Mouse (Mus musculus) adrenal gland, adult 8-10 months (tissue): ENCODE measurements at regions not wholly inside any gene's neighbourhood (a gene's known extent, or its start where the extent isn't known, plus 50 kb on each side); places are given as distances from the start of the nearest gene placed in this dataset.

Source experiments
- DNase-seq: peaks from one replicate; pipeline ENCODE4 v3.0.0; 2022

DNA sequence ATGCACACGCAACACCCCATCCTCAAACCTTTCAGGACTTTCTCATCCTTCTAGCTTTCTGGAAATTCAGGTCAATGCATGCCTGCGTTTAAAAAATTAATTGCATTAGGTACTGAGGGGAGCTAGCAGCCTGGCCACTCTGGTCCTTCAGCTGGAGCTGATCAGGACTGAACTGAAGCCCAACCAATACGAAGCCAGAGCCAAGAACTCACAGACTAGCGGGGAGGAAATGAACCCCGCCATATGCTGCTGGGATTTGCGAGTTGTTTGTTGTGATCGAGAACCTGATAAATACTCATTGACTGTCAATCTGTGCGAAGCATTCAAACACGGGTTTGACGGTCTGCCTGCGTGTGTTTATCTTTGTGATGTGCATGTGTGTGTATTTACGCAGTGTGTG is 177.2 kb upstream of the Rora start:
- DNase-seq: no peak

DNA sequence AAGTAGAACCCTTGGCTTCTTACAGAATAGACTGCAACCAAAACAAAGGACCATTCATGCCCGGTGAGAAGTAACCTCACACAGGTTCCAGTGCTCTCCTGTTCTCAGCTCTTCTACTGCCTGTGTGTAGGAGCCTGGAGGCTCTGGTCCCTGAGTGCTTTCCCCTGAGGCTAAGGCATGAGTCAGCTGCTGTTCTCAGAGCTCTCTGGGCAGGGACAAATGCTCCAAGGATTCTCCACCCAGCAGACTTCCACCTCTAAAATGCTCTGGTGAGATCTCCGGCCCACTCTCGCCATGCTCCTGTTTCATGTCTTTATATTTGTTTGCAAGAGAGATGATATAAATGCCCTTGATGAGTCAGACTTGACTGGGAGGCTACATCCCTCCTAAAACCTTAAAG is 176.1 kb upstream of the Rora start:
- peak; percentile 4 for DNase-seq

DNA sequence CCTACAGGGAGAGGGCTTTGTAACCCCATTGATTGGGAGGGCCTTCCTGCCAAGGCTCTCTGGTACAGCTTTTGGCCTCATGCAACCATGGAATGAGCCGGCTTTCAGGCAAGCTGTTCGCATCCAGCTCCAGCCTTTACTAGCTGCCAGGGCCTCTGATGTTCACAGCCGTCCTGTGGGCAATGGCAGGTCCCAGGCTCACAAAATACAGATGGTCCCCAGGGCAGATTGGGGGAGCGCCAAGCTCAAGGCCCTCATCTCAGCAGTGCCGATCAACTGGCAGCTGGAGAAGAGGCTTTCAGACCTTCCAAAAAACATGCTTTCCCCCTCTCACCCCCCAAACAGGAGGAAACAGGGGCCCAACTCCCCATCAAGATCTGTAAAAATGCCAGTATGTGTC is 166.9 kb upstream of the Rora start:
- no peak for DNase-seq

DNA sequence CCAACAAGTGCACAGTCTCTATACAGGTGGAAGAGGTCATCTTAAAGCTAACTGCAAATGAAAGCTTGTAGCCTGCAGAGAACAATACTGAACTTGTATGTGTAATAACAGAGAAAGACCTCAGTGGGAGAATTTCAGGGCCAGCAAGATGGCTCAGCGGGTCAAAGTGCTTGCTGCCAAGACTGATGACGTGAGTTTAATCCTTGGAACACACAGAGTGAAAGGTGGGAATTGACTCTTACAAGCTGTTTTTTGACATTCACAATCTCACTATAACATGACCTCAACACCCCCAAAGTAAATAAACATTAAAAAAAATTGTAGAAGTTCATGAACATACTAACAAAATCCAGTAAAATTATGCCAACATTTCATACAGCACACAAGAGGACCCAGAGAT is 162.4 kb upstream of the Rora start:
- no peak for DNase-seq

DNA sequence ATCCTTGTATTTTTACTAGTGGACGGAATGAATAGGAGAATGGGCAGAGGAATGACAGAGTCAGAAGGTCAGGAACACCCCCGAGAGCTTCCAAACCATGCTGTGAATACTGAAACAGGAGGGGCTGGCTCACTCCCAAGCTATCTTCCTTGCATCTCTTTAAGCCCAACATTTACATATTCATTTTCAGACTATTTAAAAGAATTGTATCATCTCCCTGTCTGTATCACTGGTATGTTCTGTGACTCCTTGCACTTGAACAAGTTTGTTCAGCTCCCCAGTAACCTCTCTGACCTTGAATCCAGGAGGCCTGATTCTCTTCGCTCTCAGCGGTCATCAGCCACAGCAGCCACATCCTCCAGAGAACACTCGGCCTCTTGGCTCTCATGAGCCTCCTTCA is 132.4 kb upstream of the Rora start:
- DNase-seq: no peak

DNA sequence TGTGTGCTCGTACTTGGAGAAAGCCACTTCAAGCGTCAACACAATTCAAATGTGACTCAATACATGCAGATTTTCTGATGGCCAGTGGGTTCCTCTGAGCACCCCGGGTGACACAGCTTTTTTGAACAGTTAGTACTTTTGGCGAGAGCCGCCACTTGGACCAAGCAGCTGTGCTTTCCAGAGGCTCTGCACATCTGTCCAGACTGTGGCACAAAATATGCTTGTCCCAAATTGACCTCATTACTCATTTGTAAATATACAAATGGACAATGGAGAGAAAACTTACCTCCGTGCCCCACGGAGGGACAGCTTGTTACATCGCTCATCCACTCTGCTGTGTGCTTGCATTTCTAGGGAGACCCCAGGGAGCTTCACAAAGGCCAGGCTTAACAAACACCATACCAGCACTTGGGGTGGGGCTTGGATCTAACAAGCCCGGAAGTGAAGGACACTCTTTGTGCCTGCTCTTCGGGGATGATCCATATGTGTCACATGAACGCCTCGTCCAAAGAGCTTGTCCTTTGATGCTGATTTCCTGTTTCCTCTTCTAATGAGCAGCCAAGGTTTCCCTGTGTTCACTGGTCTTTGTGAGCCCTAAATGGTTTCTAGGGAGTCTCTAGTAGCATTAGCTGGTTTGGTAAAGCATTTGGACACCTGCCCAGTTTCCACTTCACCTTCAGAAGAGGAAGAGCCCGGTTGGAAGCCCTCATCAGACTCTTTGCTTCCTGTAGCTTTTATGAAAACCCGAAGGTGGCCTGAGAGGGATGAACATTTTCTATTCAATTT is 91.6 kb upstream of the Rora start:
- no peak for DNase-seq

DNA sequence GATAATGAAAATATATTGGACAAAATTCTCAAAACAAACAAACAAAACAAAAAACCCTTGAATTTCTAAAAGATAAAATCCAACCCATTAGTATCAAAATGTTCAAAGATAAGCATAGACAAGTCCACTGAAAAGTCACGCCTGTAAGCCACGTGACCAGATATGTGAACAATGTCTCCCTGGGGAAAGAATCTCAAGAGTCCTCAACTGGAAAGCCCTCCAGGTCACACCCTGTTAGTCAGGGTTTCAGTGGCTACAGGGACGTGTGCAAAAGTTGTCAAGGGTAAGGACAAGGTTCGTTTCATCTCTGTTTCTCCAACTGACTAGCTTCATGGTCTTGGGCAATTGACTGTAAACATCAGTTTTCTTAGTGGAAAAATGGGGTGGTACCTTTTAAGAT is 90.4 kb upstream of the Rora start:
- DNase-seq: no peak

DNA sequence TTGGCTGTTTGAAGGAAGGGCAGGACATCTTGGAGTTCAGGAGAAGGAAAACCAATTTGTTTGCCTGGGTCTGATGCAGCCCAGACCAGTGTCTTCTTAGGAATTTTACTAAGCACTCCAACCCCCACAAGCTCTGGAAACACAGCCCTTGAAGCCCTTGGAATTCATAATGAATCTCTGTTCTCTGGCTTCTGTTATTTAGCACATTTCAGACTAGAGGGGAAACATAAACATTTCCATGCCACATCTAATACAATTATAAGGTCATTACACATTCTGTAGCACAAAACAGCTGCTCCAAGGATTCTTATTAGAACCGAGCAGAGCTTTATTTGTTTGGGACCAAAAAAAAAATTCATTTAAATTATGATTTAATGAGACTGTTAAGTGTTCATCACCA is 67.8 kb upstream of the Rora start:
- DNase-seq: no peak

DNA sequence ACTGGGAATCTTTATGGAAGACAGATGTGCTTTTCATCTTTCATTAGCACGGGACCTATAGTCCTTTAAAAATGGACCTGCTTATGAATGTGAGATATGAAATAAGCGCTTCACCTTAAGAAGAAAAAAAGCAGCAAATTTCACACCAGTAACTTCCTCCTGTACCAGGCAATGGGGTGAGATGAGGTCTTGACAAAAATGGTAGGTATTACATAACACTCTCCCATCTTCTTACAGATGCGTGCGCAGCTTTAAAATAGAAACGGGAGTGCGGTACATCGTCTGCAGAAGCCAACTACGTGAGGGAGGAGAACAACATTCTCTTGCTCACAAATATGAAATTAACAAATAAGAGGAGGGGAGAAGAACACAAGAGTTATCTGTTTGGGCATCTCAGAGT is 62.6 kb upstream of the Rora start:
- DNase-seq: no peak

DNA sequence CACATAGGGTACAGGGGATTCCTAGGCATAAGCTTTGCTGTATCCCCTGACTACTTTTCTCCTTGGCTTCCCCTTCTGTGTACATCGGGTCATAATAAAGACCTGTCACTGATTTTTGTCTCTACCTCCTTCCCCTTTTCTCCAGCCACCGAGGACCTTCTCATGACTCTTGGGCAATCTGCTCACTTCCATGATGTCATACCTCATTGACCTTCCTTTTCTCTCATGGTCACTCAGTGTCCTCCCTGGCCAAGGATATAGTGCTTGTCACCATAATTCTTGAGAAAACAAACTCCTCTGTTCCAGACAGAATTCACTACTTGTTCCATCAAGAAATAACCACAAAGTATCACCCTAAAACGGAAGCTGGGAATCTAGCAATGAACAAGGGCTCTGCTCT is 60.6 kb upstream of the Rora start:
- peak; percentile 71 for DNase-seq

DNA sequence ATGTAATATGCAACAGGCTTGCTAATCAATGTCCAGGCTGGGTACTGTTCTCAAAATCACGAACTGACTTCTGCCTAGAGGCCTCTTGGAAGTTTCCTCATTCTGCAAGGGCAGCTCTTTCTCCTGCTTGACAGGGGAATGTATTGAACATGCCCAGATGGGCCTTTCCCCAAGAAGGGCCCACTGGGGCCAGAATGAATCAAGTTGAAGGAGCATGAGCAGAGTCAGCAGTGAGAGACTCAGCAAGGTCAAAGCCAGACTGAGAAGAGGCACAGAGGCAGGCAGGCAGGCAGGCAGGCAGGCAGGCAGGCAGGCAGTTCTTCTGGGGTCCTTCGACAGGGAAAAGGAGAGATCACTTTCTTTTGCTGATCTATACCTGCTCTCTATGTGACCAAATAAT is 59.0 kb upstream of the Rora start:
- peak; percentile 19 for DNase-seq
